Mouse (Mus musculus): Measurements from ENCODE around the gene BC049715.

DNA sequence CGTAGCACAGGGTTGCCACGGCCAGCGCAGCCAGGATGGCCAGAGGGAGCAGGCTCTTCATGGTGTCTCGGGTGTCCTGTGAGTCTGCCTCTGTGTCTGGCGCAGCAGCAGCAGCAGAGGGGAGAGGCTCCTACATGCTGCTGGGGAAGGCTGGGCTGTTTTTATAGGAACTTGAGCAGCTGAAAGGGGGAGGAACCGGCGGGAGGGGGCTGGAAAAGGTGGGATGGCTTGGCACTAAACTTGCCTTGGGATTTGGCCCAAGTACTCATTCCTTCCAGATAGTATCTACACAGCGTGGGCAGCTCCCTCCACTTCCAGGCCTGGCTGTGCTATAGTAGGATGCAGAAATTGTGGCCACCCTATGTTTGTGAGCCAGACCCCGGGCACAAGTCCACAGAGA lies 48.2 kb downstream of the BC049715 start, which contains the start of gene Mgp:
- TF ChIP-seq CTCF (IDR thresholded peaks at IDR 0.05) (no peak), EP300 (IDR thresholded peaks at IDR 0.05; ENCODE audit: insufficient read depth, low read depth, low read length) (0 out of 2 replicates have a peak, but pooled peaks have one; percentile 33), POLR2A (IDR thresholded peaks at IDR 0.05; ENCODE audit: insufficient read depth, low read depth, low read length) (peak; percentile 98)
